Mouse (Mus musculus) midbrain, embryonic 13.5 days (tissue): Measurements from ENCODE around the gene Cckbr. TPM values are rescaled to one million over a fixed set of nuclear protein-coding genes. Genes with fewer than 3 reads are reported as not detected.
"Not testable (repeated sequence)": the region's sequence is repeated elsewhere in the genome, so short reads cannot be mapped to it uniquely, and the experiment has no call there.

Experiments used
- ATAC-seq: fragments of 200-750 bp; cut with Nextera tagmentation; 2 replicates; pipeline ENCODE4 v1.8.0; 2017; ENCODE audit warnings: mild to moderate bottlenecking, moderate TSS enrichment, moderate library complexity
- H3K27ac ChIP-seq: fragments of 300-500 bp; sonication (generic); 2 replicates; pipeline ENCODE4 v1.5.1; 2015; ENCODE audit warnings: inconsistent platforms, mild to moderate bottlenecking, moderate library complexity
- H3K27me3 ChIP-seq: fragments of 300-500 bp; sonication (generic); 2 replicates; pipeline ENCODE4 v1.6.1; 2015; ENCODE audit warnings: mild to moderate bottlenecking, inconsistent platforms
- H3K36me3 ChIP-seq: fragments of 300-500 bp; sonication (generic); 2 replicates; pipeline ENCODE4 v1.6.1; 2015; ENCODE audit warnings: mild to moderate bottlenecking, inconsistent platforms
- H3K4me1 ChIP-seq: fragments of 300-500 bp; sonication (generic); replicated peaks from 2 replicates; pipeline ENCODE4 v1.6.1; 2015; ENCODE audit warnings: inconsistent platforms
- H3K4me2 ChIP-seq: fragments of 300-500 bp; sonication (generic); replicated peaks from 2 replicates; pipeline ENCODE4 v1.6.1; 2015; ENCODE audit warnings: moderate library complexity, mild to moderate bottlenecking, inconsistent platforms
- H3K4me3 ChIP-seq: fragments of 300-500 bp; sonication (generic); replicated peaks from 2 replicates; pipeline ENCODE4 v1.5.1; 2015; ENCODE audit warnings: mild to moderate bottlenecking, inconsistent platforms
- H3K9ac ChIP-seq: fragments of 300-500 bp; sonication (generic); replicated peaks from 2 replicates; pipeline ENCODE4 v1.6.1; 2015; ENCODE audit warnings: mild to moderate bottlenecking, inconsistent platforms
- H3K9me3 ChIP-seq: fragments of 300-500 bp; sonication (generic); 2 replicates; pipeline ENCODE4 v1.6.1; 2016; ENCODE audit warnings: mild to moderate bottlenecking, inconsistent platforms
- WGBS: fragments of 180-500 bp; shearing (Covaris S2); methylation state at CpG from one replicate; pipeline ENCODE4 v1.1.7; 2015; 5-methylcytosine and 5-hydroxymethylcytosine counted together
- polyA plus RNA-seq: library from polyadenylated mRNA; unstranded; fragments of >200 nt; fragmentation: Nextera tagmentation; extraction: Ambion mirVana; gene quantifications from 2 replicates; pipeline ENCODE4 v1.2.1, GENCODE M21; 2015

The Cckbr gene
- polyA plus RNA-seq, 1 experiment from 2014 or later: 0.87 TPM

DNA sequence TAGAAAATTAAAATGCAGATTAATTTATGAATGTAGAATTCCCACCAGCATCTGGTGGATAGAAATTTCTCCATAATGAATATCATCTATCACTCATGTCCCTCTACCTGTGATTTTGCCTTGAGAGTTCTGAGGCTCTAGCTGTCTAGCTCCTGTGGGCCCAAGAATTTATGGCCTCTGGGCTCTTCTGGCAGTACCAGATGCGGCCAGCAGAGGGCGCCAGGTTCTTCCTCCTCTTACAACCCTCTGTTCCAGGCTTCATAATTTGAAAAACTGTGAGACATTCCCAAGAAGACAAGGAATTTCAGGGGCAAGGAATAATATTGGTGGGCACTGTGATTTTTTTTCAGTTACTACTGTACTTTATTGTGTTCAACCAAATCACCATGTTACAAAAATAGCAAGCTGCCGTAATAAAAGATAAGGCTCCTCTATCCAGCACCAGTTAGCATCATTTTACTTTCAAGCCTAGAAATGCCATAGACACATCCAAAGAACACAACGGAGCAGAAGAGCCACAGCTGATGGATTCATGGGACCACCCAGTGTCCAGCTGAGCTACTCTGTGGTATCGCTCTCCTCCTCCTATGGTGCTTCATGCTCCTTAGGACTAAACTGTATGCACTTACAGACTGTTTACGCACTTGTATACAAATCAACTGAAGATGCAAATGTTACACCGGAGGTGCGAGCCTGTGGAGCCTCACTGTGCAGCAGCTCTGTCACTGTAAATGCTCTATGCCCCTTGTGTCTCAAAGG is 13.5 kb upstream of the Cckbr start:
- H3K27ac ChIP-seq, H3K4me1 ChIP-seq, H3K9me3 ChIP-seq, H3K27me3 ChIP-seq, H3K36me3 ChIP-seq, H3K4me2 ChIP-seq, H3K9ac ChIP-seq, H3K4me3 ChIP-seq: not testable (repeated sequence)
- 57% methylated on average over 8 of the region's 8 CpGs for WGBS
- ATAC-seq: peak; percentile 51; the same call in 1 of the 2 replicates

- no peaks in the 10 kb centered on the region for H3K4me1 ChIP-seq
- peaks cover 4% of the 10 kb centered on the region; the same call in 1 of the 2 replicates for H3K27me3 ChIP-seq
- H3K4me2 ChIP-seq: no peak overlapping the region
- H3K9ac ChIP-seq: no peak overlapping the region
- 70% methylated on average over 6 of the region's 6 CpGs for WGBS
- no peak for ATAC-seq
- H3K4me3 ChIP-seq: no peak overlapping the region
- H3K27ac ChIP-seq: no peak overlapping the region
- H3K36me3 ChIP-seq: no peaks in the 10 kb centered on the region
- no peaks in the 10 kb centered on the region for H3K9me3 ChIP-seq
These were observed 11.1 kb upstream of the Cckbr start for GRCm38 (mm10) chr7:105414385-105414784.

DNA sequence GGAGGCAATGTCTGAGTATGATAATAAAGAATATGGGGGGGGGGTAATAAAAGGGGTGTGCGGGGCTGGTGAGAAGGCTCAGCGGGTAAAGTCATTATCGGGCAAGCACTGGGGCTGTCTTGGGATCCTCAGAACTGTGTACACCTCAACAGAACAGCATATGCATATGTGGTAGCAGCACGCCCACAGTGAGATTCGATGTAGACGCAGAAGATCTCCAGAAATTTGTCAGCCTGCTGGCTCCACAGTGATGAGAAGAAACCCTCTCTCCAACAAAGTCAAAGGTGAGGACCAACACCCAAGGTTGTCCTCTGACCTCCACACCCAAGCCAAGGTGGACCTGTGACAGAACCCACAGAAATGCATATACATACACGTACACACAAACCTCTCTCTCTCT is 9.0 kb upstream of the Cckbr start:
- H3K9me3 ChIP-seq: no peaks in the 10 kb centered on the region
- no peak overlapping the region for H3K4me2 ChIP-seq
- H3K27ac ChIP-seq: no peak overlapping the region
- WGBS: 93% methylated on average over 7 of the region's 7 CpGs
- no peak overlapping the region for H3K4me3 ChIP-seq
- no peaks in the 10 kb centered on the region for H3K36me3 ChIP-seq
- H3K9ac ChIP-seq: no peak overlapping the region
- H3K4me1 ChIP-seq: no peaks in the 10 kb centered on the region
- no peak for ATAC-seq
- no peaks in the 10 kb centered on the region for H3K27me3 ChIP-seq

GRCm38 (mm10) chr7:105418106-105418505 is 7.4 kb upstream of the Cckbr start:
- 81% methylated on average over 5 of the region's 5 CpGs for WGBS
- no peaks in the 10 kb centered on the region for H3K36me3 ChIP-seq

GRCm38 (mm10) chr7:105420903-105421302 is 4.6 kb upstream of the Cckbr start:
- Histone ChIP-seq H3K9ac (no peak overlapping the region), H3K4me3 (no peak overlapping the region), H3K27me3 (peaks cover 27% of the 10 kb centered on the region), H3K4me1 (peaks cover 8% of the 10 kb centered on the region), H3K9me3 (no peaks in the 10 kb centered on the region), H3K36me3 (no peaks in the 10 kb centered on the region), H3K27ac (no peak overlapping the region), H3K4me2 (no peak overlapping the region)
- WGBS: 68% methylated on average over 2 of the region's 2 CpGs
- no peak for ATAC-seq

More at GRCm38 (mm10) chr7:105418106-105418505, 7.4 kb upstream of the Cckbr start:
- no peak overlapping the region for H3K4me2 ChIP-seq
- no peak overlapping the region for H3K9ac ChIP-seq
- no peaks in the 10 kb centered on the region for H3K9me3 ChIP-seq
- no peak for ATAC-seq
- no peak overlapping the region for H3K4me3 ChIP-seq
- H3K4me1 ChIP-seq: no peaks in the 10 kb centered on the region
- no peak overlapping the region for H3K27ac ChIP-seq
- H3K27me3 ChIP-seq: 0 out of 2 replicates have a peak, but pooled peaks cover 4% of the 10 kb centered on the region

GRCm38 (mm10) chr7:105424368-105424767 is 1.2 kb upstream of the Cckbr start:
- Histone ChIP-seq H3K4me1 (peaks cover 11% of the 10 kb centered on the region), H3K36me3 (no peaks in the 10 kb centered on the region), H3K27ac (no peak overlapping the region), H3K4me2 (no peak overlapping the region), H3K27me3 (peaks cover 50% of the 10 kb centered on the region), H3K9ac (no peak overlapping the region), H3K4me3 (no peak overlapping the region), H3K9me3 (no peaks in the 10 kb centered on the region)
- WGBS: 30% methylated on average over 5 of the region's 5 CpGs
- no peak for ATAC-seq

- peaks cover 11% of the 10 kb centered on the region for H3K4me1 ChIP-seq
- peak overlapping the region; percentile 56 for H3K4me3 ChIP-seq
- peak; percentile 79 for ATAC-seq
- H3K36me3 ChIP-seq: no peaks in the 10 kb centered on the region
- peaks cover 50% of the 10 kb centered on the region for H3K27me3 ChIP-seq
- no peaks in the 10 kb centered on the region for H3K9me3 ChIP-seq
- peak overlapping the region; percentile 90 for H3K4me2 ChIP-seq
- WGBS: 2% methylated on average over 11 of the region's 11 CpGs
- no peak overlapping the region for H3K27ac ChIP-seq
- peak overlapping the region; percentile 69 for H3K9ac ChIP-seq
These were observed 520 bp downstream of the Cckbr start for GRCm38 (mm10) chr7:105426051-105426450.

- H3K4me3 ChIP-seq: no peak overlapping the region
- 54% methylated on average over 1 of the region's 1 CpGs for WGBS
- no peak overlapping the region for H3K4me2 ChIP-seq
- no peak for ATAC-seq
- H3K27ac ChIP-seq: no peak overlapping the region
- no peaks in the 10 kb centered on the region for H3K9me3 ChIP-seq
- H3K27me3 ChIP-seq: peaks cover 11% of the 10 kb centered on the region
- no peaks in the 10 kb centered on the region for H3K36me3 ChIP-seq
- no peaks in the 10 kb centered on the region for H3K4me1 ChIP-seq
- no peak overlapping the region for H3K9ac ChIP-seq
These were observed 6.5 kb downstream of the Cckbr start for GRCm38 (mm10) chr7:105432058-105432457.

DNA sequence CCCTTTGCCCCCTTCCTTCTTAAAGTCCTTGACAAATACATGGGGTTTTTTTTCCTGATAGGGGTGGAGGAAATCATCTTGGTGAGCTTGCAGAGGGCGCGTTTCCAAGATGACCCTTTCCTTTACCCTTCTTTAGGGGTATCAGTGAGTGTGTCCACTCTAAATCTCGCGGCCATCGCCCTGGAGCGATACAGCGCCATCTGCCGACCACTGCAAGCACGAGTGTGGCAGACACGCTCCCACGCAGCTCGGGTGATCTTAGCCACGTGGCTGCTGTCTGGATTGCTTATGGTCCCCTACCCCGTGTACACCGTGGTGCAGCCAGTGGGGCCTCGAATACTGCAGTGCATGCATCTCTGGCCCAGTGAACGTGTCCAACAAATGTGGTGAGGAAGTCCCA is 8.3 kb downstream of the Cckbr start:
- Histone ChIP-seq H3K4me3 (no peak overlapping the region), H3K4me1 (no peaks in the 10 kb centered on the region), H3K9ac (no peak overlapping the region), H3K27me3 (no peaks in the 10 kb centered on the region), H3K27ac (no peak overlapping the region), H3K9me3 (no peaks in the 10 kb centered on the region), H3K36me3 (no peaks in the 10 kb centered on the region), H3K4me2 (no peak overlapping the region)
- ATAC-seq: no peak
- 89% methylated on average over 17 of the region's 17 CpGs for WGBS

DNA sequence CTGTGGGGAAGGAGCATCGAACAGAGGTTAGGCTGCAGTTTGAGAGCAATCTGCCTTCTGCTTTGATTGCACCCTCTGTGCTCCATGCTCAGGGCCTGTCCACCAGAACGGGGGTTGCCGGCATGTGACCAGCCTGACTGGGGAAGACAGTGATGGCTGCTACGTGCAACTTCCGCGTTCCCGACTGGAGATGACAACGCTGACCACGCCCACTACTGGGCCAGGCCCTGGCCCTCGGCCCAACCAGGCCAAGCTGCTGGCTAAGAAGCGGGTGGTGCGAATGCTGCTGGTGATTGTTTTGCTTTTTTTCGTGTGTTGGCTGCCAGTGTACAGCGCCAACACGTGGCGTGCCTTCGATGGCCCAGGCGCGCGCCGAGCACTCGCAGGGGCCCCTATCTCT is 9.3 kb downstream of the Cckbr start:
- Histone ChIP-seq H3K27ac (no peak overlapping the region), H3K9me3 (no peaks in the 10 kb centered on the region), H3K4me3 (no peak overlapping the region), H3K36me3 (no peaks in the 10 kb centered on the region), H3K4me2 (no peak overlapping the region), H3K27me3 (no peaks in the 10 kb centered on the region), H3K9ac (no peak overlapping the region), H3K4me1 (no peaks in the 10 kb centered on the region)
- 86% methylated on average over 22 of the region's 22 CpGs for WGBS
- peak; percentile 40; the same call in 1 of the 2 replicates for ATAC-seq

- H3K9me3 ChIP-seq: no peaks in the 10 kb centered on the region
- no peak overlapping the region for H3K9ac ChIP-seq
- H3K27me3 ChIP-seq: no peaks in the 10 kb centered on the region
- no peak overlapping the region for H3K27ac ChIP-seq
- ATAC-seq: no peak
- no peak overlapping the region for H3K4me2 ChIP-seq
- 83% methylated on average over 7 of the region's 7 CpGs for WGBS
- no peaks in the 10 kb centered on the region for H3K4me1 ChIP-seq
- no peaks in the 10 kb centered on the region for H3K36me3 ChIP-seq
- no peak overlapping the region for H3K4me3 ChIP-seq
These were observed 12.6 kb downstream of the Cckbr start for GRCm38 (mm10) chr7:105437979-105438772.

DNA sequence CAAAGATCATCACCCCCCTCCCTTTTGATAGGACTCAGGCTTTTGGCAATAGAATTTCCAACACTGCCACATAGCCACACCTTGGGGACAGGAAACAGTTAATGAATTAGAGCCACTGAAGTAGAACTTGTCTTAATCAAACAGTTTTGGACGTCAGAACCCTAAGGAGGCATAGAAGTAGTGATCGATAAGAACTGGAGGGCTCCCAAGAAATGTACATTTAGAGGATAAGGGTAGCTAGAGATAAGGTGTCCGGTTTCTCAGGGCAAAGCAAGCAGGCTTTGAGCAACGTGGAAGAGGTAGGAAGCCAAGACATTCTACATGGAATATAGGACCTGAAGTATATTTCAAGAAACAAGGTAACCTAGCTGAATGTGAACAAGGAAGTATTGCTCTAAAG is 15.9 kb downstream of the Cckbr start:
- no peaks in the 10 kb centered on the region for H3K27me3 ChIP-seq
- ATAC-seq: no peak
- WGBS: 62% methylated on average over 4 of the region's 4 CpGs
- H3K27ac ChIP-seq: no peak overlapping the region
- no peak overlapping the region for H3K4me2 ChIP-seq
- H3K36me3 ChIP-seq: no peaks in the 10 kb centered on the region
- no peak overlapping the region for H3K4me3 ChIP-seq
- no peak overlapping the region for H3K9ac ChIP-seq
- H3K4me1 ChIP-seq: no peaks in the 10 kb centered on the region
- no peaks in the 10 kb centered on the region for H3K9me3 ChIP-seq
